Mouse (Mus musculus): ENCODE results near the gene Ap3d1. TPM values are rescaled to one million over a fixed set of nuclear protein-coding genes. Genes with fewer than 3 reads are reported as not detected.

The Ap3d1 gene
- 10 to 100 TPM; 47.6 to 52.5 TPM for total RNA-seq (2021)

GRCm38 (mm10) chr10:80742180-80742978 is at the start of gene Ap3d1:
Gene Ap3d1, minus strand, starts transcription at chr10:80742264.
- peak; percentile 99 for DNase-seq
- intact Hi-C loops (cut with DNase I) = loop anchor here (5.0 kb wide), 1 partner anchor 255 kb away; no protein-coding TSS in a partner anchor

- DNase-seq = peak in 1 of 2 experiments; percentile 55
- intact Hi-C loops (cut with DNase I) = no loop called here
Observed at GRCm38 (mm10) chr10:80791476-80792174, 49.6 kb upstream of the Ap3d1 start.

GRCm38 (mm10) chr10:80790761-80791404 is 48.8 kb upstream of the Ap3d1 start:
- DNase-seq = no peak
- intact Hi-C loops (cut with DNase I) = no loop called here

GRCm38 (mm10) chr10:80787517-80787916 is 45.5 kb upstream of the Ap3d1 start:
- DNase-seq = peak; percentile 64 to 72
- intact Hi-C loops (cut with DNase I) = no loop called here

GRCm38 (mm10) chr10:80785963-80786362 is 43.9 kb upstream of the Ap3d1 start:
- DNase-seq = no peak
- intact Hi-C loops (cut with DNase I) = no loop called here

- intact Hi-C loops (cut with DNase I) = no loop called here
- DNase-seq = no peak
Observed at GRCm38 (mm10) chr10:80784871-80785270, 42.8 kb upstream of the Ap3d1 start.

GRCm38 (mm10) chr10:80784302-80784701 is 42.2 kb upstream of the Ap3d1 start:
- intact Hi-C loops (cut with DNase I) = no loop called here
- no peak for DNase-seq

- intact Hi-C loops (cut with DNase I) = no loop called here
- no peak for DNase-seq
Observed at GRCm38 (mm10) chr10:80779565-80779964, 37.5 kb upstream of the Ap3d1 start.

- DNase-seq = no peak
- intact Hi-C loops (cut with DNase I) = no loop called here
Observed at GRCm38 (mm10) chr10:80777123-80777522, 35.1 kb upstream of the Ap3d1 start.

- no peak for DNase-seq
- intact Hi-C loops (cut with DNase I) = no loop called here
Observed at GRCm38 (mm10) chr10:80776358-80776869, 34.4 kb upstream of the Ap3d1 start.

- intact Hi-C loops (cut with DNase I) = no loop called here
- DNase-seq = no peak
Observed at GRCm38 (mm10) chr10:80775731-80776130, 33.7 kb upstream of the Ap3d1 start.

- intact Hi-C loops (cut with DNase I) = loop anchor here (1.0 kb wide), 2 partner anchors 18 to 28 kb away; no protein-coding TSS in a partner anchor
- DNase-seq = no peak
Observed at GRCm38 (mm10) chr10:80774981-80775380, 32.9 kb upstream of the Ap3d1 start.

GRCm38 (mm10) chr10:80774549-80774948 is 32.5 kb upstream of the Ap3d1 start:
- DNase-seq = peak; percentile 91 to 94
- intact Hi-C loops (cut with DNase I) = loop anchor here (1.0 kb wide), 2 partner anchors 17 to 27 kb away; no protein-coding TSS in a partner anchor

GRCm38 (mm10) chr10:80773816-80774215 is 31.8 kb upstream of the Ap3d1 start:
- intact Hi-C loops (cut with DNase I) = loop anchor here (1.0 kb wide), 2 partner anchors 17 to 27 kb away; no protein-coding TSS in a partner anchor
- no peak for DNase-seq

GRCm38 (mm10) chr10:80768365-80768764 is 26.3 kb upstream of the Ap3d1 start:
- intact Hi-C loops (cut with DNase I) = no loop called here
- DNase-seq = no peak

- intact Hi-C loops (cut with DNase I) = no loop called here
- peak; percentile 31 to 40 for DNase-seq
Observed at GRCm38 (mm10) chr10:80766161-80766815, 24.2 kb upstream of the Ap3d1 start.

GRCm38 (mm10) chr10:80765746-80766145 is 23.7 kb upstream of the Ap3d1 start:
- intact Hi-C loops (cut with DNase I) = no loop called here
- DNase-seq = no peak

GRCm38 (mm10) chr10:80763502-80763901 is 21.4 kb upstream of the Ap3d1 start:
- intact Hi-C loops (cut with DNase I) = no loop called here

GRCm38 (mm10) chr10:80761821-80762220 is 19.8 kb upstream of the Ap3d1 start:
- no peak for DNase-seq
- intact Hi-C loops (cut with DNase I) = no loop called here

More at GRCm38 (mm10) chr10:80763502-80763901, 21.4 kb upstream of the Ap3d1 start:
- DNase-seq = no peak

All from heart, postnatal 10 days (tissue).